Mouse (Mus musculus) C2C12 (cell line): ENCODE measurements around the gene Hist2h2aa2. TPM values are rescaled to one million over a fixed set of nuclear protein-coding genes. Genes with fewer than 3 reads are reported as not detected.

ENCODE experiments used
- H3K27me3 ChIP-seq: one replicate; pipeline ENCODE4 v1.6.1; 2011; ENCODE audit not compliant: control insufficient read depth, insufficient read depth, insufficient read length
- H3K36me3 ChIP-seq: one replicate; pipeline ENCODE4 v1.6.1; 2011; ENCODE audit not compliant: control insufficient read depth, insufficient read depth
- H3K4me3 ChIP-seq: one replicate; pipeline ENCODE4 v1.5.1; 2011; ENCODE audit warnings: mild to moderate bottlenecking, control low read depth; ENCODE audit not compliant: poor library complexity, insufficient read depth, severe bottlenecking
- H3K79me2 ChIP-seq: one replicate; pipeline ENCODE4 v1.6.1; 2011; ENCODE audit not compliant: control insufficient read depth, insufficient read depth
- H3K79me3 ChIP-seq: one replicate; pipeline ENCODE4 v1.6.1; 2011; ENCODE audit warnings: low read depth, control low read depth
- H3ac ChIP-seq: one replicate; pipeline ENCODE3; 2011; ENCODE audit warnings: low read depth; ENCODE audit not compliant: control insufficient read depth, insufficient read length
- CEBPB ChIP-seq: IDR thresholded peaks from one replicate; pipeline ENCODE4 v1.6.1; 2011; ENCODE audit warnings: low read depth, mild to moderate bottlenecking, control low read depth, moderate library complexity
- CTCF ChIP-seq: IDR thresholded peaks from one replicate; pipeline ENCODE4 v1.5.1; 2011; ENCODE audit not compliant: control insufficient read depth, insufficient read depth, insufficient read length
- FOSL1 ChIP-seq: IDR thresholded peaks from one replicate; pipeline ENCODE4 v1.8.0; 2011; ENCODE audit warnings: mild to moderate bottlenecking, low read length; ENCODE audit not compliant: poor library complexity, insufficient read depth, severe bottlenecking
- MAX ChIP-seq: IDR thresholded peaks from one replicate; pipeline ENCODE4 v1.6.1; 2011; ENCODE audit warnings: mild to moderate bottlenecking, control low read depth
- MYOD1 ChIP-seq: IDR thresholded peaks from one replicate; pipeline ENCODE4 v1.6.1; 2011; ENCODE audit warnings: low read depth; ENCODE audit not compliant: control insufficient read depth, insufficient read length
- MYOG ChIP-seq: IDR thresholded peaks from one replicate; pipeline ENCODE4 v1.6.1; 2011; ENCODE audit not compliant: control insufficient read depth, insufficient read length; ENCODE audit errors: extremely low read depth
- USF1 ChIP-seq: IDR thresholded peaks from one replicate; pipeline ENCODE4 v1.6.1; 2011; ENCODE audit warnings: low read depth, mild to moderate bottlenecking, control low read depth, moderate library complexity
- polyA plus RNA-seq: library from polyadenylated mRNA; unstranded; fragments of >200 nt; fragmentation: generic; extraction: Trizol; gene quantifications from one replicate; pipeline ENCODE4 v1.2.1, GENCODE M21; 2012; ENCODE audit warnings: missing spikeins

Hist2h2aa2 gene
- polyA plus RNA-seq, 1 experiment = 20.3 TPM

GRCm38 (mm10) chr3:96235836-96236235, 4.2 kb downstream of the Hist2h2aa2 start:
- TF ChIP-seq MYOD1 (no peak), CEBPB (no peak), MAX (no peak), FOSL1 (no peak), USF1 (no peak), MYOG (no peak), CTCF (no peak)
- Histone ChIP-seq H3K27me3 (no peaks in the 10 kb centered on the region), H3K36me3 (no peaks in the 10 kb centered on the region), H3ac (no peak overlapping the region), H3K79me3 (no peaks in the 10 kb centered on the region), H3K79me2 (no peaks in the 10 kb centered on the region), H3K4me3 (no peak overlapping the region)

GRCm38 (mm10) chr3:96234914-96235313, 5.2 kb downstream of the Hist2h2aa2 start:
- H3K27me3 ChIP-seq = no peaks in the 10 kb centered on the region
- H3K4me3 ChIP-seq = no peak overlapping the region
- no peaks in the 10 kb centered on the region for H3K79me2 ChIP-seq
- H3K36me3 ChIP-seq = no peaks in the 10 kb centered on the region
- no peak overlapping the region for H3ac ChIP-seq
- no peaks in the 10 kb centered on the region for H3K79me3 ChIP-seq
- no peak for TF ChIP-seq MYOD1
- no peak for TF ChIP-seq MYOG
- no peak for TF ChIP-seq FOSL1
- no peak for TF ChIP-seq CEBPB
- no peak for TF ChIP-seq USF1
- no peak for TF ChIP-seq MAX
- no peak for TF ChIP-seq CTCF

GRCm38 (mm10) chr3:96231758-96232120, 8.3 kb downstream of the Hist2h2aa2 start:
- Histone ChIP-seq H3K79me2 (no peaks in the 10 kb centered on the region), H3K36me3 (no peaks in the 10 kb centered on the region), H3K79me3 (no peaks in the 10 kb centered on the region), H3ac (no peak overlapping the region), H3K27me3 (no peaks in the 10 kb centered on the region), H3K4me3 (no peak overlapping the region)
- TF ChIP-seq USF1 (no peak), CTCF (no peak), CEBPB (no peak), MYOD1 (no peak), MYOG (no peak), FOSL1 (no peak), MAX (no peak)

- TF ChIP-seq MYOG (no peak), CEBPB (no peak), CTCF (no peak), MYOD1 (no peak)
- Histone ChIP-seq H3K4me3 (no peak overlapping the region), H3K36me3 (no peaks in the 10 kb centered on the region), H3ac (no peak overlapping the region), H3K27me3 (no peaks in the 10 kb centered on the region), H3K79me3 (no peaks in the 10 kb centered on the region), H3K79me2 (no peaks in the 10 kb centered on the region)
Observed at GRCm38 (mm10) chr3:96230910-96231757, 8.9 kb downstream of the Hist2h2aa2 start.

- H3K4me3 ChIP-seq = no peak overlapping the region
- H3K36me3 ChIP-seq = no peaks in the 10 kb centered on the region
- H3K79me2 ChIP-seq = no peaks in the 10 kb centered on the region
- no peak overlapping the region for H3ac ChIP-seq
- TF ChIP-seq CEBPB (no peak), MAX (no peak), FOSL1 (no peak), USF1 (no peak), CTCF (no peak), MYOD1 (no peak)
- no peaks in the 10 kb centered on the region for H3K27me3 ChIP-seq
- no peaks in the 10 kb centered on the region for H3K79me3 ChIP-seq
Observed at GRCm38 (mm10) chr3:96230404-96230803, 9.7 kb downstream of the Hist2h2aa2 start.

DNA sequence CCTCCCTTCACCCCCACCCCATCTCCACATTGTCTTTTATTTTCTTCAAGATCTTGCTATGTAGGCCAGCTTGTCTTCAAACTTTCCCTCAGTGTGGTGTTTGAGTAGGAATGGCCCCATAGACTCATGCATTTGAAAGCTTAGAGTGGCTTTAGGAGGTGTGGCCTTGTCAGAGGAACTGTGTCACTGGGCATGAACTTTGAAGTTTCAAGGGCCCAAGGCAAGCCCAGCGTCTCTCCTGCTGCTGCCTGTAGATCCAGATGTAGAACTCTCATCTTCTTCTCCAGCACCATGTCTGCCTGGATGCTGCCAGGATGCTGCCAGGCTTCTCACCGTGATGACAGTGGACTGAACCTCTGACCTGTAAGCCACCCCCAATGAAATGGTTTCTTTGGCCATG, 11.2 kb downstream of the Hist2h2aa2 start:
- Histone ChIP-seq H3K4me3 (no peak overlapping the region), H3K79me2 (no peaks in the 10 kb centered on the region), H3K79me3 (no peaks in the 10 kb centered on the region), H3K36me3 (no peaks in the 10 kb centered on the region), H3ac (no peak overlapping the region), H3K27me3 (no peaks in the 10 kb centered on the region)
- TF ChIP-seq FOSL1 (no peak), MYOD1 (no peak), MYOG (no peak), CTCF (no peak), USF1 (no peak), MAX (no peak), CEBPB (no peak)
